Mouse (Mus musculus): Measurements from ENCODE around the gene Hist1h4a. TPM values are rescaled to one million over a fixed set of nuclear protein-coding genes. Genes with fewer than 3 reads are reported as not detected.
"Not testable (repeated sequence)": the region's sequence is repeated elsewhere in the genome, so short reads cannot be mapped to it uniquely, and the experiment has no call there.

The Hist1h4a gene
- polyA plus RNA-seq (2015; fragmentation: Nextera tagmentation; extraction: Ambion mirVana), result 0.48 and 1.3 TPM in 2 replicates

DNA sequence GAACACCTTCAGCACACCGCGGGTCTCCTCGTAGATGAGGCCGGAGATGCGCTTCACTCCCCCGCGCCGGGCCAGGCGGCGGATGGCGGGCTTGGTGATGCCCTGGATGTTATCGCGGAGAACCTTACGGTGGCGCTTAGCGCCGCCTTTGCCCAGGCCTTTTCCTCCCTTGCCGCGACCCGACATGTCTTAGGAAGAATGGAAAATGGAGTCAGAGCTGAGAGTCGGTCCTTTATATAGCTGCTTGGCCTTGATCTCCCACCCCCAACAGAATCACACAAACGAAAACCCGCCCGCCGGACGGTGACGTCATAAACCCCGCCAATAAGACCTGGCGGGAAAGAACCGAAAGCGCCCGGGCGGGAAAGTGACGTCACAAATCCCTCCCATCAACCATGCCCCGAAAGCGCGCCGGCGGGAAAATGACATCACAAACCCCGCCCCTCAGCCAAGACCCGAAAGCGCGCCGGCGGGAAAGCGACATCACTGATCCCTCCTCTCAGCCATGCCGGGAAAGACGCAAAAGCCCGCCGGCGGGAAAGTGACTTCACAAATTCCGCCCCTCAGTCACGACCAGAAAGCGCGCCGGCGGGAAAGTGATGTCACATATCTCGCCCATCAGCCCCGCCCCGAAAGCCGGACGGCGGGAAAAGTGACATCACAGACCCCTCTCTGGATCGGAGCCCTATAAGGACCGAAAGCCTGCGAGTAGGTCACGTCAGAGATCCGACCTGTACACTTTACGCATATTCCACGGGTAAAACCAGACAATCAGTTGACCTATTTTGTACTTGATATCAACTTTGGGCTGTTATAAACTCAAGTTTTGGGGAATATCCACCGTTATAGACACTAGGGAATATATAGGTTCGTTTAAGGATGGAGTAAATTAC lies at the start of gene Hist1h4a:
TSS of gene Hist1h4a (minus strand) at position 259 of the 893 bp plus-strand sequence.
- Histone ChIP-seq H3K4me2 (replicated peaks) (peak within 1 kb of the TSS; percentile 86), H3K27ac (peak within 1 kb of the TSS; percentile 97), H3K36me3 (no peaks in the 10 kb centered on the region), H3K27me3 (replicated peaks) (no peaks in the 10 kb centered on the region), H3K9me3 (no peaks in the 10 kb centered on the region), H3K4me1 (replicated peaks) (peaks cover 12% of the 10 kb centered on the region), H3K9ac (peak within 1 kb of the TSS; percentile 47), H3K4me3 (replicated peaks) (peak within 1 kb of the TSS; percentile 42)
- peak; percentile 77 for ATAC-seq
- WGBS, result under 1% methylated on average over 67 of the region's 72 CpGs

DNA sequence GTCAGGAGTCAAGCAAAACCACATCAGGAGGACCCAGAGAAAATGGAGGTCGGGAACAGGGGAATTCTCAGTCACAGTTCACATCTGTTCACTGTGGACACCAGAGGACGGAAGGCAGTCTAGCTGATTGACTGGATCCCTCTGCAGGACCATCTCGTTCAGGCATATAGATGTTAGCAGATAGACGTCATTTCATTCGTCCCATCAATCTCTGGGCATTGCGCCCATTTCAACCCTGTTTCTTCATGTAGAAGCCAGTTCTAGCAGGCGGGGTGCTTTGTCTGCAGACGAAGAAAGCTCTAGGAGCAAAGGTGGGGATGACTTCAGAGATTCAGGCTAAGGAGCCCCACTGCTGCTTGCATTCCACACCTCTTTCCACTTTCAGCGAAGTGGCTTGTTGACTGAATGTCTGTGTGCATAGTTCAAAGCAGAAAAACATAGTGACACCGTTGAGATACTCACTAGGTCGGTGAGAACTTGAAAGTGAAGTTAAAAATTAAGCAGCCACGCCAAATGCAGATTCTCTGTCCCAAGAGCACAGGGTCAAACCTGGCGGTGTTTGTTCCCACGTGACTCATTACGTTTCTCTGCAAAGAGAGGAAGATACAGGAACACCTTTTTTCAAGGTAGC lies 45.5 kb upstream of the Hist1h4a start, which contains the start of gene Slc17a2:
TSS of gene Slc17a2 (plus strand) at position 572 of the 631 bp plus-strand sequence.
- H3K36me3 ChIP-seq, result no peaks in the 10 kb centered on the region
- H3K4me2 ChIP-seq (replicated peaks), result no peak within 1 kb of the TSS
- no peaks in the 10 kb centered on the region for H3K27me3 ChIP-seq (replicated peaks)
- ATAC-seq, result no peak; the same call in 1 of the 2 replicates
- H3K4me3 ChIP-seq (replicated peaks), result no peak within 1 kb of the TSS
- 69% methylated on average over 15 of the region's 15 CpGs for WGBS
- no peak within 1 kb of the TSS for H3K27ac ChIP-seq
- H3K9me3 ChIP-seq, result no peaks in the 10 kb centered on the region
- no peak within 1 kb of the TSS for H3K9ac ChIP-seq
- H3K4me1 ChIP-seq (replicated peaks), result no peaks in the 10 kb centered on the region

DNA sequence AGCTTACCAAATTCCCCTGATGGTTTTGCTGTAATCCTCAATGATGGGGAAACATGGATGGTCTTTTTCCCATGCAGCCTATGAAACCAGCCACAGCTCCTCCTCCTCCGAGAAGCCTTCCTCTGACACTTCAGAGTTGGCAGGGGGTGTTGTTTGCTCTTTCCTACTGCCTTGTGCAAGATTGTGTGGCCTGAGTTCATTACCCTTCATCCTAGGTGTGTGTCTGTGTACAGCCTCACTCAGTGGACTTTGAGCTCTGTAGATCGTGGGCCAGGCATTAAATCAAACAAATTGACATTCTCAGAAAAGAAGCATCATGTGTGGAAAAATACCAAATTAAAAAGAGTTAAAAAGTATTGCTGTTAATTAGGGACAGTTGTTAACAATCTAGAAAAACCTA lies 43.5 kb upstream of the Hist1h4a start:
- peak; percentile 67 for ATAC-seq
- Histone ChIP-seq H3K9me3 (no peaks in the 10 kb centered on the region), H3K4me3 (replicated peaks) (no peak overlapping the region), H3K36me3 (no peaks in the 10 kb centered on the region), H3K9ac (no peak overlapping the region), H3K27me3 (replicated peaks) (no peaks in the 10 kb centered on the region), H3K4me1 (replicated peaks) (no peaks in the 10 kb centered on the region), H3K4me2 (replicated peaks) (no peak overlapping the region), H3K27ac (no peak overlapping the region)
- 64% methylated on average over 2 of the region's 2 CpGs for WGBS

- ATAC-seq, result no peak
- H3K4me2 ChIP-seq (replicated peaks), result no peak overlapping the region
- no peaks in the 10 kb centered on the region for H3K4me1 ChIP-seq (replicated peaks)
- 77% methylated on average over 5 of the region's 5 CpGs for WGBS
- H3K36me3 ChIP-seq, result no peaks in the 10 kb centered on the region
- H3K27ac ChIP-seq, result no peak overlapping the region
- H3K4me3 ChIP-seq (replicated peaks), result no peak overlapping the region
- H3K9ac ChIP-seq, result no peak overlapping the region
- H3K9me3 ChIP-seq, result no peaks in the 10 kb centered on the region
- H3K27me3 ChIP-seq (replicated peaks), result no peaks in the 10 kb centered on the region
These were observed 38.4 kb upstream of the Hist1h4a start for GRCm38 (mm10) chr13:23799405-23799804.

DNA sequence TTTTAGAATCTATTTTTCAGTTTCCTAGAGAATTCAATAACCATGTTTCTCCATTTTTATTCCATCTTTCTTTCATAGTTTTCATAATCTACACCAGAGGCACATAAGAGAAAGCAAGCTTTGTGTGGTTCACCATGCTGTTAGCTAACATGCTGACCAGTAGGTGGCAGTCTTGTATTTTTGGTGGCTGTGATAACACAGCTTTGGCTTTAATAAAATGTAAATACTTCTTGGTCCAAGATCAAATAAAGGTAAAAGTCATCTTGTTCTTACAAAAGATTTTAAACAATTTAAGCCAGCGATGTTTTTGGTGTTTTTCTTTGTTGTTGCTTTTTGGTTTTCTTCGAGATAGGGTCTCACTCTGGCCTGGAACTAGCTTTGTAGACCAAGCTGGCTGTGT lies 31.5 kb upstream of the Hist1h4a start:
- H3K4me1 ChIP-seq (replicated peaks), result no peaks in the 10 kb centered on the region
- no peaks in the 10 kb centered on the region for H3K36me3 ChIP-seq
- H3K4me3 ChIP-seq (replicated peaks), result no peak overlapping the region
- WGBS, result 51% methylated on average over 2 of the region's 2 CpGs
- no peak overlapping the region for H3K4me2 ChIP-seq (replicated peaks)
- H3K9me3 ChIP-seq, result no peaks in the 10 kb centered on the region
- no peak overlapping the region for H3K27ac ChIP-seq
- H3K27me3 ChIP-seq (replicated peaks), result no peaks in the 10 kb centered on the region
- no peak overlapping the region for H3K9ac ChIP-seq
- peak; percentile 68; the same call in 1 of the 2 replicates for ATAC-seq

DNA sequence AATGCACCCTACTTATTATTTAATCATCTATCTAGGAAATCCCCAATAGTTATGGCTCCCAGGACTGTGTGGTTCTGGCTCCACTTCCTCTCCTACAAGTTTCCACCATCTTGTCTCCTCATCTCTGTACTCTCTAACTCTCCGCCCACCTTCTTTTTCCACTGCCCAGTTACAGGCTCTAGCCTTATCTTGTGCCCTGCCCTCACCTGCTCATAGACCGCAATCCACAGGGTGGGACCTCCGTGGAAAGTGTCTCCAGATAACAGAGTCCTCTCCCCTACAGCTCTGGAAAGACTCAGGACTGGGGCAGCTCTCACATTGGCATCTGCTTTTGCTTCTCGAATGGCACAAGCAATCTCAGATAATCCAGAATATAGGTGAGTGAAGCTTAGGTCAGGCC lies 18.0 kb upstream of the Hist1h4a start:
- ATAC-seq, result no peak
- Histone ChIP-seq H3K27ac (no peak overlapping the region), H3K9ac (no peak overlapping the region), H3K27me3 (replicated peaks) (no peaks in the 10 kb centered on the region), H3K4me2 (replicated peaks) (no peak overlapping the region), H3K4me1 (replicated peaks) (no peaks in the 10 kb centered on the region), H3K9me3 (no peaks in the 10 kb centered on the region), H3K4me3 (replicated peaks) (no peak overlapping the region), H3K36me3 (no peaks in the 10 kb centered on the region)
- 64% methylated on average over 4 of the region's 4 CpGs for WGBS

GRCm38 (mm10) chr13:23778339-23778738 lies 17.3 kb upstream of the Hist1h4a start:
- no peak overlapping the region for H3K4me2 ChIP-seq (replicated peaks)
- no peaks in the 10 kb centered on the region for H3K36me3 ChIP-seq
- H3K27ac ChIP-seq, result no peak overlapping the region
- H3K9me3 ChIP-seq, result no peaks in the 10 kb centered on the region
- no peak overlapping the region for H3K9ac ChIP-seq
- WGBS, result 93% methylated on average over 7 of the region's 7 CpGs
- H3K4me1 ChIP-seq (replicated peaks), result no peaks in the 10 kb centered on the region
- H3K27me3 ChIP-seq (replicated peaks), result no peaks in the 10 kb centered on the region
- no peak for ATAC-seq
- H3K4me3 ChIP-seq (replicated peaks), result no peak overlapping the region

DNA sequence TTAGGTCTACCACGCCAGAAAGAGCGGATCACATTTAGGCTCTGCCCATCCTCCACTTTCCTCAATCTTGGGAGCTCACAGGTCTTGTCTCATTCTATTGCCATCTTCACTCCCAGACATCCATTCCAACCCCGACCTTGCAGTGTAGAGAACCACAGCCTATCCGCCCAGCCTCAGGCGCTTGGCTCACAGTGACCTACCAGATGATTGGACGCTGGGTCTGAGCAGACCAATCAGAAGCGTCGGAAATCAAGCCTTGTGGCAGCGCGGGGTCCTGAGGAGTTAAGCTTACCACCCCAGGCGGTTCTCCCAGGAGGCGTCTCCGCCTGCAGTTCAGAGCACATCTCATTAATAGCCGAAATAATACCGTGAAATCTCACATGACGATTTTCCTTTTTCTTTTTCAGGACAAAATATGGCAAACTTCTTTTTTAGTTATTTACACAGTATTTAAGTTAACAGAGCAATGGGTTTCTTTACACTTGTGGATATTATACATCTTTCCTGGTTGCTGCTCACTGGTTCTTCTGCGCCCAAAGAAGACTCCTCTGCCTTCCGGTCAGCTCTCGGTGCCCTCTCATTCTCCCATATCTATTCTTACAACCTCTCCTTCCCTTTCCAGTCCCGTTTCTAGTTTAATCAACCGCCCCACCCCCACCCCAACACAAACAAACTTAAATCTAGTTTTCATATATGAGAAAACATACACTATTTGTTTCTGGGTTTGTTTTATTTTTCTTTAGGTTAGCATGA lies 11.7 kb upstream of the Hist1h4a start:
- Histone ChIP-seq H3K9ac (no peak overlapping the region), H3K4me2 (replicated peaks) (peak overlapping the region; percentile 45), H3K9me3 (no peaks in the 10 kb centered on the region), H3K4me3 (replicated peaks) (no peak overlapping the region), H3K27ac (no peak overlapping the region), H3K4me1 (replicated peaks) (0 out of 2 replicates have a peak, but pooled peaks cover 4% of the 10 kb centered on the region), H3K27me3 (replicated peaks) (no peaks in the 10 kb centered on the region), H3K36me3 (no peaks in the 10 kb centered on the region)
- 21% methylated on average over 21 of the region's 21 CpGs for WGBS
- ATAC-seq, result peak; percentile 95

GRCm38 (mm10) chr13:23769613-23770012 lies 8.6 kb upstream of the Hist1h4a start, which contains the start of gene Trim38:
Gene Trim38 (plus strand): TSS chr13:23769913.
- H3K36me3 ChIP-seq; ATAC-seq; H3K4me3 ChIP-seq (replicated peaks); H3K9me3 ChIP-seq; H3K4me2 ChIP-seq (replicated peaks); H3K27me3 ChIP-seq (replicated peaks); H3K4me1 ChIP-seq (replicated peaks); H3K9ac ChIP-seq; H3K27ac ChIP-seq: not testable (repeated sequence)
- WGBS, result 88% methylated on average over 2 of the region's 2 CpGs

- ATAC-seq, result no peak
- Histone ChIP-seq H3K9ac (no peak overlapping the region), H3K4me1 (replicated peaks) (peaks cover 9% of the 10 kb centered on the region; the same call in 1 of the 2 replicates), H3K36me3 (no peaks in the 10 kb centered on the region), H3K4me2 (replicated peaks) (no peak overlapping the region), H3K9me3 (no peaks in the 10 kb centered on the region), H3K4me3 (replicated peaks) (no peak overlapping the region), H3K27me3 (replicated peaks) (no peaks in the 10 kb centered on the region), H3K27ac (no peak overlapping the region)
- 55% methylated on average over 5 of the region's 5 CpGs for WGBS
These were observed 7.9 kb upstream of the Hist1h4a start for GRCm38 (mm10) chr13:23768834-23769397.

- Histone ChIP-seq H3K4me1 (replicated peaks) (peaks cover 6% of the 10 kb centered on the region), H3K36me3 (no peaks in the 10 kb centered on the region), H3K27ac (no peak overlapping the region), H3K9me3 (no peaks in the 10 kb centered on the region), H3K4me2 (replicated peaks) (no peak overlapping the region), H3K9ac (no peak overlapping the region), H3K4me3 (replicated peaks) (no peak overlapping the region), H3K27me3 (replicated peaks) (no peaks in the 10 kb centered on the region)
- no peak for ATAC-seq
These were observed 5.7 kb upstream of the Hist1h4a start for GRCm38 (mm10) chr13:23766772-23767171.

GRCm38 (mm10) chr13:23765172-23765513 lies 4.1 kb upstream of the Hist1h4a start:
- no peak overlapping the region for H3K9ac ChIP-seq
- H3K4me2 ChIP-seq (replicated peaks), result no peak overlapping the region
- 69% methylated on average over 1 of the region's 1 CpGs for WGBS
- H3K4me1 ChIP-seq (replicated peaks), result peaks cover 10% of the 10 kb centered on the region
- H3K27ac ChIP-seq, result no peak overlapping the region
- H3K36me3 ChIP-seq, result no peaks in the 10 kb centered on the region
- ATAC-seq, result no peak
- H3K4me3 ChIP-seq (replicated peaks), result no peak overlapping the region
- H3K27me3 ChIP-seq (replicated peaks), result no peaks in the 10 kb centered on the region
- no peaks in the 10 kb centered on the region for H3K9me3 ChIP-seq
